Mouse (Mus musculus) kidney, postnatal 0 days (tissue): ENCODE measurements at regions not wholly inside any gene's neighbourhood (a gene's known extent, or its start where the extent isn't known, plus 50 kb on each side); places are given as distances from the start of the nearest gene placed in this dataset.

Experiments used
- ATAC-seq: fragments of 200-750 bp; cut with Nextera tagmentation; replicated peaks from 2 replicates; pipeline ENCODE4 v1.8.0; 2017; ENCODE audit warnings: low read depth, moderate number of reproducible peaks, moderate TSS enrichment, moderate library complexity; ENCODE audit not compliant: low FRiP score
- DNase-seq: peaks from one replicate; pipeline ENCODE4 v3.0.0-alpha.2; 2016; ENCODE audit warnings: low spot score
- H3K27ac ChIP-seq: fragments of 300-500 bp; sonication (generic); 2 replicates; pipeline ENCODE4 v1.5.1; 2014; ENCODE audit warnings: mild to moderate bottlenecking
- H3K27me3 ChIP-seq: fragments of 300-500 bp; sonication (generic); 2 replicates; pipeline ENCODE4 v1.6.1; 2014; ENCODE audit warnings: low read length, mixed read lengths; ENCODE audit not compliant: insufficient read depth
- H3K36me3 ChIP-seq: fragments of 300-500 bp; sonication (generic); 2 replicates; pipeline ENCODE4 v1.6.1; 2014; ENCODE audit warnings: low read length, mixed read lengths; ENCODE audit not compliant: insufficient read depth
- H3K4me1 ChIP-seq: fragments of 300-500 bp; sonication (generic); replicated peaks from 2 replicates; pipeline ENCODE4 v1.6.1; 2014; ENCODE audit warnings: antibody characterized with exemption, low read length, mixed read lengths; ENCODE audit not compliant: insufficient read depth
- H3K4me2 ChIP-seq: fragments of 300-500 bp; sonication (generic); 2 replicates; pipeline ENCODE4 v1.6.1; 2014; ENCODE audit warnings: mild to moderate bottlenecking, low read length, moderate library complexity, mixed read lengths
- H3K4me3 ChIP-seq: fragments of 300-500 bp; sonication (generic); replicated peaks from 2 replicates; pipeline ENCODE4 v1.5.1; 2014; ENCODE audit warnings: low read depth, low read length
- H3K9ac ChIP-seq: fragments of 300-500 bp; sonication (generic); 2 replicates; pipeline ENCODE4 v1.6.1; 2014; ENCODE audit warnings: low read depth, low read length
- H3K9me3 ChIP-seq: fragments of 300-500 bp; sonication (generic); replicated peaks from 2 replicates; pipeline ENCODE4 v1.6.1; 2016; ENCODE audit warnings: low read length, inconsistent platforms, mixed read lengths
- CTCF ChIP-seq: IDR thresholded peaks from 2 replicates; pipeline ENCODE4 v1.5.1; 2016; ENCODE audit warnings: antibody characterized with exemption, low read depth, mild to moderate bottlenecking, moderate library complexity
- WGBS: fragments of 180-500 bp; shearing (Covaris S2); extraction: QIAGEN DNeasy Blood & Tissue Kit; methylation state at CpG from one replicate; pipeline ENCODE4 v1.1.7; 2014; 5-methylcytosine and 5-hydroxymethylcytosine counted together

GRCm38 (mm10) chr8:126715666-126716065 is 121.9 kb upstream of the Irf2bp2 start:
- Histone ChIP-seq H3K4me1 (no peaks in the 10 kb centered on the region), H3K4me2 (no peak overlapping the region), H3K27ac (no peak overlapping the region), H3K9me3 (no peaks in the 10 kb centered on the region), H3K4me3 (no peak overlapping the region), H3K36me3 (no peaks in the 10 kb centered on the region), H3K27me3 (no peaks in the 10 kb centered on the region), H3K9ac (no peak overlapping the region)
- no peak for ATAC-seq
- DNase-seq, result no peak
- WGBS, result 96% methylated on average over 1 of the region's 1 CpGs
- no peak for TF ChIP-seq CTCF

GRCm38 (mm10) chr8:126713602-126714145 is 119.9 kb upstream of the Irf2bp2 start:
- no peak overlapping the region for H3K4me2 ChIP-seq
- no peak overlapping the region for H3K9ac ChIP-seq
- H3K27ac ChIP-seq, result no peak overlapping the region
- no peak overlapping the region for H3K4me3 ChIP-seq
- no peaks in the 10 kb centered on the region for H3K4me1 ChIP-seq
- ATAC-seq (no peak), DNase-seq (peak; percentile 86)
- TF ChIP-seq CTCF, result no peak
- no peaks in the 10 kb centered on the region for H3K27me3 ChIP-seq
- no peaks in the 10 kb centered on the region for H3K36me3 ChIP-seq
- WGBS, result 29% methylated on average over 8 of the region's 8 CpGs
- H3K9me3 ChIP-seq, result no peaks in the 10 kb centered on the region

DNA sequence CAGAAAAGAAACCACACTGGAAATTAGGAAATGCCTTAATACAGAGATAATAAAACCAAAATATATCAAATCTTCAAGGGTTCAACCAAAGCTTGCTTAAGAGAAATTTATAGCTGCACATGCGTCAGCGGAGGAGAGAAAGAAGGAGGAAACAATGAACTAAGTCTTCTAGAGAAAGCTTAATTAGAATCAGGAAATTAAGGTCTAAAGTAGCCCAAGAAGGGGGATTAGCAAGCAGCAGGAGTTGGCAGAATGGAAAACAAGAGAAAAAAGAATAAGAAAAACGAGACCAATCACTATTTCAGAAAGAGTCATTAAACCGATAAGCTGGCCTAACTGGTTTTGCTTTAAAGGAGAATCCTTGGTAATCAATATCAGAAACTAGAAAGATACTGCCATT is 119.4 kb upstream of the Irf2bp2 start:
- Histone ChIP-seq H3K27ac (peak overlapping the region; percentile 64), H3K9ac (no peak overlapping the region), H3K4me1 (no peaks in the 10 kb centered on the region), H3K4me3 (no peak overlapping the region), H3K27me3 (no peaks in the 10 kb centered on the region), H3K9me3 (no peaks in the 10 kb centered on the region), H3K4me2 (no peak overlapping the region), H3K36me3 (no peaks in the 10 kb centered on the region)
- peak; percentile 65 for DNase-seq
- no peak for ATAC-seq
- TF ChIP-seq CTCF, result no peak
- WGBS, result 32% methylated on average over 4 of the region's 4 CpGs

DNA sequence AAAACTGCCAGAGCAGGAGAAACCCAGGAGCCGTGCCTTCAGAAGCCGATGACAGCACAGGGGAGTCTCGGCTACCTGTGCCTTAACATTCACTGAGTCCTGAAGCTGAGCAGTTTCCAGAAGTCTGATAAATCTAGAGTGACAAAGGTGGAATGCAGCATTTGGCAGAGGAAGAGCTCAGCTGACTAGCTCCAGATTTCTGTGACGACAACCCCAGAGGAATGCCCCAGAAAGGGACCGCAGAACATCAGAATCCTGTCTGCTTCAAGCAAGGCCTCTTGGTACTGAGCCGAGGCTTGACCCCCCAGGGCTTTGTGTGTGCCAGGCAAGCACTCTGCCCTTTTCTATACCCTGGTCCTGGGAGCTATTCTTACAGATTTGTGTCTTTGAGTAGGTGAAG is 119.0 kb upstream of the Irf2bp2 start:
- DNase-seq, result peak; percentile 83
- no peaks in the 10 kb centered on the region for H3K4me1 ChIP-seq
- H3K9ac ChIP-seq, result no peak overlapping the region
- ATAC-seq, result no peak
- WGBS, result 37% methylated on average over 6 of the region's 6 CpGs
- H3K27ac ChIP-seq, result peak overlapping the region; percentile 64
- H3K4me2 ChIP-seq, result no peak overlapping the region
- no peaks in the 10 kb centered on the region for H3K36me3 ChIP-seq
- H3K27me3 ChIP-seq, result no peaks in the 10 kb centered on the region
- no peak overlapping the region for H3K4me3 ChIP-seq
- TF ChIP-seq CTCF, result no peak
- H3K9me3 ChIP-seq, result no peaks in the 10 kb centered on the region

GRCm38 (mm10) chr8:126708956-126709355 is 115.2 kb upstream of the Irf2bp2 start:
- H3K4me1 ChIP-seq, result no peaks in the 10 kb centered on the region; the same call in 1 of the 2 replicates
- H3K9ac ChIP-seq, result no peak overlapping the region
- H3K9me3 ChIP-seq, result no peaks in the 10 kb centered on the region
- ATAC-seq (no peak), DNase-seq (no peak)
- H3K36me3 ChIP-seq, result no peaks in the 10 kb centered on the region
- H3K4me2 ChIP-seq, result no peak overlapping the region
- H3K27ac ChIP-seq, result no peak overlapping the region
- no peaks in the 10 kb centered on the region for H3K27me3 ChIP-seq
- WGBS, result 71% methylated on average over 2 of the region's 2 CpGs
- no peak for TF ChIP-seq CTCF
- H3K4me3 ChIP-seq, result no peak overlapping the region

GRCm38 (mm10) chr8:126707300-126707902 is 113.6 kb upstream of the Irf2bp2 start:
- no peak overlapping the region for H3K27ac ChIP-seq
- no peak for ATAC-seq
- H3K4me2 ChIP-seq, result no peak overlapping the region
- H3K4me3 ChIP-seq, result no peak overlapping the region
- no peaks in the 10 kb centered on the region for H3K9me3 ChIP-seq
- H3K4me1 ChIP-seq, result no peaks in the 10 kb centered on the region; the same call in 1 of the 2 replicates
- 66% methylated on average over 6 of the region's 6 CpGs for WGBS
- H3K36me3 ChIP-seq, result no peaks in the 10 kb centered on the region
- no peak for DNase-seq
- H3K9ac ChIP-seq, result no peak overlapping the region
- H3K27me3 ChIP-seq, result no peaks in the 10 kb centered on the region
- no peak for TF ChIP-seq CTCF

DNA sequence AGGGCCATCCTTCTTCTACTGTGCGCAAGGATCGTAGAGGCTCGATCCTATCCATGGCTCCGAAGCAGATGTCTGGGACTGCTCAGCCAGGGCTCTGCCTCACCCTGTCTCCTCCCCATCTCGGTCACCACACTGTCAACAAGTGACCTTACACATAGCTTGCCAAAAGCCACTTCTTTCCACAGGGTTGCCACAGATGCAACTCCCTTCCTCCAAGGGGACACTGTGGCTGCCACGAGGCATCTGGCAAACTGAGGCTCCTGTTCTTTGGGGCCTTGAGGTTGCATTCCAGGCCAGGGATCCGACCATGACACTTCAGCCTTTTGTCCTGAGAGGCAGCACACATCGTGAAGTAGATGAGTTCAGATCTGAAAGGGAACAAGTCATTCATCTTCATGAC is 112.5 kb upstream of the Irf2bp2 start:
- Histone ChIP-seq H3K4me2 (no peak overlapping the region), H3K4me1 (no peaks in the 10 kb centered on the region; the same call in 1 of the 2 replicates), H3K27me3 (no peaks in the 10 kb centered on the region), H3K27ac (no peak overlapping the region), H3K36me3 (no peaks in the 10 kb centered on the region), H3K9me3 (no peaks in the 10 kb centered on the region), H3K9ac (no peak overlapping the region), H3K4me3 (no peak overlapping the region)
- no peak for TF ChIP-seq CTCF
- WGBS, result 88% methylated on average over 8 of the region's 8 CpGs
- no peak for DNase-seq
- ATAC-seq, result no peak
